Mouse (Mus musculus) testis, adult 2 months (tissue): ENCODE measurements at regions not wholly inside any gene's neighbourhood (a gene's known extent, or its start where the extent isn't known, plus 50 kb on each side); places are given as distances from the start of the nearest gene placed in this dataset.

Experiments used
- CTCF ChIP-seq: fragments of 200-500 bp; IDR thresholded peaks from 2 replicates; pipeline ENCODE4 v1.5.1; 2012; ENCODE audit warnings: low read depth, mild to moderate bottlenecking, inconsistent platforms, low read length, moderate library complexity; ENCODE audit not compliant: control insufficient read depth, insufficient read depth, insufficient replicate concordance
- POLR2A ChIP-seq: fragments of 200-500 bp; IDR thresholded peaks from 2 replicates; pipeline ENCODE4 v1.6.1; 2012; ENCODE audit warnings: low read depth, mild to moderate bottlenecking, inconsistent platforms, low read length, moderate library complexity; ENCODE audit not compliant: control insufficient read depth

DNA sequence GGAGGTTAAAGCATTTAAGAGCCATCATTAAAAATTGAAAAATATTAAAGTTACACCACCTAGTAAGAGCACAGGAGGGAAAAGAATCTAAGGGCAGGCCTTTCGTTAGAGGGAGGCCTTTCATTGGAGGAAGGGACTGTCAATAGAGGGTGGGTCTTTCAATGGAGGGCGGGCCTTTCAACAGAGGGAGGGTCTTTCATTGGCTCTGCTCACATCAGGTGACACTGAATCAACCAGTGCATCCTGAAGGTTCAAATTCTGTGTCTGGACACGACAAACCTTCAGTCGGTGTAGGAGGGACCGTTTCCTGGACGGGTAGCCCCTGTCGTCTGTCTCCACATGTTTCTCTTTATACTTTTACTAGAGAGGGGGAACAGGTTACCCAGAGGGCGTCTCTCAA lies 172.5 kb upstream of the Kcnab2 start:
- TF ChIP-seq CTCF, result no peak
- no peak for TF ChIP-seq POLR2A
